Mouse (Mus musculus) ES-Bruce4 (cell line): ENCODE data around the gene Nup210l. TPM values are rescaled to one million over a fixed set of nuclear protein-coding genes. Genes with fewer than 3 reads are reported as not detected.

Source experiments
- H3K27ac ChIP-seq: 2 replicates; pipeline ENCODE4 v1.5.1; 2012; ENCODE audit warnings: low read length, inconsistent platforms; ENCODE audit not compliant: insufficient read depth
- H3K27me3 ChIP-seq: 2 replicates; pipeline ENCODE4 v1.6.1; 2012; ENCODE audit warnings: mild to moderate bottlenecking, low read length, inconsistent platforms; ENCODE audit not compliant: control insufficient read depth, poor library complexity, insufficient read depth, severe bottlenecking
- H3K36me3 ChIP-seq: 2 replicates; pipeline ENCODE4 v1.6.1; 2012; ENCODE audit warnings: inconsistent platforms, mild to moderate bottlenecking, low read length, moderate library complexity; ENCODE audit not compliant: control insufficient read depth, poor library complexity, insufficient read depth, severe bottlenecking
- H3K4me1 ChIP-seq: one replicate; pipeline ENCODE4 v1.8.1; 2011; ENCODE audit warnings: low read length; ENCODE audit not compliant: control insufficient read depth, insufficient read depth
- H3K4me3 ChIP-seq: 2 replicates; pipeline ENCODE4 v1.5.1; 2011; ENCODE audit warnings: low read depth, mild to moderate bottlenecking, low read length
- H3K9ac ChIP-seq: 2 replicates; pipeline ENCODE4 v1.6.1; 2012; ENCODE audit warnings: low read depth, mild to moderate bottlenecking, inconsistent platforms; ENCODE audit not compliant: poor library complexity, severe bottlenecking
- H3K9me3 ChIP-seq: replicated peaks from 2 replicates; pipeline ENCODE4 v1.6.1; 2012; ENCODE audit warnings: mild to moderate bottlenecking, low read length, inconsistent platforms; ENCODE audit not compliant: control insufficient read depth, poor library complexity, insufficient read depth, severe bottlenecking
- CTCF ChIP-seq: IDR thresholded peaks from one replicate; pipeline ENCODE4 v1.8.1; 2011; ENCODE audit warnings: low read depth, low read length
- EP300 ChIP-seq: IDR thresholded peaks from 2 replicates; pipeline ENCODE4 v1.6.1; 2011; ENCODE audit warnings: low read depth, low read length; ENCODE audit not compliant: insufficient read depth
- POLR2A ChIP-seq: IDR thresholded peaks from one replicate; pipeline ENCODE4 v1.8.1; 2011; ENCODE audit warnings: low read length; ENCODE audit not compliant: insufficient read depth
- polyA plus RNA-seq: library from polyadenylated mRNA; stranded (reverse); fragments of >200 nt; gene quantifications from 2 replicates; pipeline ENCODE4 v1.2.4, GENCODE M21; 2011; ENCODE audit warnings: low read depth; ENCODE audit not compliant: missing spikeins, insufficient read depth, insufficient read length

Gene Nup210l
- polyA plus RNA-seq, 1 experiment, result 0.73 TPM

- TF ChIP-seq EP300, result no peak
- no peak for TF ChIP-seq POLR2A
- no peak for TF ChIP-seq CTCF
- Histone ChIP-seq H3K27ac (no peak overlapping the region), H3K4me1 (no peaks in the 10 kb centered on the region), H3K27me3 (no peaks in the 10 kb centered on the region), H3K4me3 (no peak overlapping the region), H3K9ac (no peak overlapping the region), H3K36me3 (no peaks in the 10 kb centered on the region; the same call in 1 of the 2 replicates), H3K9me3 (no peaks in the 10 kb centered on the region)
Measured at GRCm38 (mm10) chr3:90145461-90145860, 41.5 kb downstream of the Nup210l start.

DNA sequence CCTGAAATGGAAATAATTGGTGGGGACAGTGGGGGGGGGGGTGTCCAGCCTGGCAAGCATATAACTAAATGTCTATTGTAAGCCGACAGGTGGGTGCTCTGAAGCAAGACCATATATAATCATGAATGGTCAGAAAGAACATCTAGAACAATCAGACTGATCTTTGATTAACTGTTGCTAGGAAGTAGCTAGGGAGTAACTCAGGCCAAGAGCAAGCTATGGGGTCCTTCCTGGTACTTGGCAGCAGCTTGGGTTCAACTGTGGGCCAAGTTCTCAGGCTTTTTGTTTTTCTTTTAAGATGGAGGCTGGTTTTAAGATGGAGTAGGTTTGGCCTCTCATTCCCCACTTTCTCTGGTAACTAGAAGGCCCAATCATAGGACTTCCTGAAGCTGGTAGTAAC is 42.7 kb downstream of the Nup210l start:
- Histone ChIP-seq H3K27me3 (no peaks in the 10 kb centered on the region), H3K27ac (no peak overlapping the region), H3K9me3 (no peaks in the 10 kb centered on the region), H3K4me3 (no peak overlapping the region), H3K4me1 (no peaks in the 10 kb centered on the region), H3K9ac (no peak overlapping the region), H3K36me3 (no peaks in the 10 kb centered on the region; the same call in 1 of the 2 replicates)
- TF ChIP-seq EP300 (no peak), CTCF (no peak), POLR2A (no peak)

- H3K27me3 ChIP-seq, result no peaks in the 10 kb centered on the region
- no peaks in the 10 kb centered on the region for H3K9me3 ChIP-seq
- H3K9ac ChIP-seq, result no peak overlapping the region
- no peaks in the 10 kb centered on the region; the same call in 1 of the 2 replicates for H3K36me3 ChIP-seq
- no peak overlapping the region for H3K27ac ChIP-seq
- no peaks in the 10 kb centered on the region for H3K4me1 ChIP-seq
- no peak overlapping the region for H3K4me3 ChIP-seq
- TF ChIP-seq CTCF, result no peak
Measured at GRCm38 (mm10) chr3:90151086-90151740, 47.3 kb downstream of the Nup210l start.

GRCm38 (mm10) chr3:90155996-90156395 is 52.1 kb downstream of the Nup210l start:
- H3K9ac ChIP-seq, result no peak overlapping the region
- H3K9me3 ChIP-seq, result no peaks in the 10 kb centered on the region
- TF ChIP-seq CTCF (no peak), POLR2A (no peak), EP300 (no peak)
- no peak overlapping the region for H3K4me3 ChIP-seq
- H3K27ac ChIP-seq, result no peak overlapping the region
- H3K27me3 ChIP-seq, result no peaks in the 10 kb centered on the region
- no peaks in the 10 kb centered on the region for H3K36me3 ChIP-seq
- no peaks in the 10 kb centered on the region for H3K4me1 ChIP-seq

DNA sequence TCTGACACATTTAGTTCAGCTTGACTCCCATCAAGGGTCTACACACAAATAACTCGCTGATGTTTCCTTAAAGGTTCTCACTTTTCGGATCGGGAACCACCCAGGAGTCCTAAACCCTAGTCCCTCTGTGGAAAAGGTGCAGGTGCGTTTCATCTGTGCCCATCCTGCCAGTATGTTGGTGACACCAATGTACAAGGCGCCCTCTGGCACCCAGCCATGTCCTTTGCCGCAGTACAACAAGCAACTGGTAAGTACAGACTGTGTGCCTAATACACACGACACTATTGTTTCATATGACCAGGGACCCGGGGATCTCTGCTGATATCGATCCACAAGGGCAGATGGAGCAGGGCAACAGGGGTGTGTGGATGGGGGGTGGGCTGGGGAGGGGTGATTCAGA is 55.8 kb downstream of the Nup210l start:
- Histone ChIP-seq H3K9me3 (no peaks in the 10 kb centered on the region), H3K27me3 (no peaks in the 10 kb centered on the region), H3K4me1 (no peaks in the 10 kb centered on the region), H3K4me3 (no peak overlapping the region), H3K9ac (no peak overlapping the region), H3K27ac (no peak overlapping the region), H3K36me3 (no peaks in the 10 kb centered on the region)
- TF ChIP-seq CTCF (no peak), POLR2A (no peak), EP300 (no peak)

- Histone ChIP-seq H3K4me1 (no peaks in the 10 kb centered on the region), H3K27me3 (no peaks in the 10 kb centered on the region), H3K4me3 (no peak overlapping the region), H3K9ac (no peak overlapping the region), H3K36me3 (no peaks in the 10 kb centered on the region), H3K9me3 (no peaks in the 10 kb centered on the region), H3K27ac (no peak overlapping the region)
- TF ChIP-seq CTCF, result peak; percentile 2
- no peak for TF ChIP-seq EP300
Measured at GRCm38 (mm10) chr3:90161541-90161940, 57.6 kb downstream of the Nup210l start.
